Mouse (Mus musculus): Measurements from ENCODE around the gene Clip3.
A peak's percentile ranks its signal among the peaks of the same experiment; 100 is the strongest.

The Clip3 gene

DNA sequence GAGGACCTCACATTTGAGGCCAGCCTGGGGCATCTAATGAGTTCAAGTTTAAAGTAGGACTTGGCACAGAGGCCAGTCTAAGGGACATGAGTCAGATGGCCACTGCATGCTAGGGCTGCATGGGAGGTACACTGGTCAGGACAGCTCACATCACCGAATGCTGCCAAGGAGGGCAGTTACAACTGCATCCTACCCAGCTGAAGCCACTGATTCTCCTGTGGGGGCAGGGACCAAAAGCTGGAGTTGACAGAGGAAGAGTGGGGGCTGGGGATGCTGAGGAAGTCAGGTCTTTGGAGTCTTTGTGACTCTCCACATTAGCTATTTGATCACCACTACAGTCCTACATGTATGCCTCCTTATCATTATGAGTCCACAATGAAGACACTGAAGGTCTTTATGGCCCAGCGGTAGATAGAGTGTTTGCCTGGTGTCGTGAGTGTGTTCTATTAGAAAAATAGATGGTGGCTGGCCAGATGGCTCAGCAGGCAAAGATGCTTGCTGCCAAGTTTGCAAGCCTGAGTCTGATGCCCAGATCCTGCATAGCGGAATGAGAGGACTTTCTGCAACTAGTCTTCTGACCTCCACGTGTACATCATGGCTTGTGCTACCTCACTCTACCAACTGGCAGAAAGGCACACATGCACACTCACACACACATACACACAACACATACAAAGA, 48.0 kb downstream of the Clip3 start:
- Histone ChIP-seq H3K9me3 (ENCODE audit: low read length) (peaks cover 12% of the 10 kb centered on the region), H3K27me3 (ENCODE audit: insufficient read depth, low read length) (peaks cover 56% of the 10 kb centered on the region), H3K4me3 (replicated peaks; ENCODE audit: low read length) (no peak overlapping the region), H3K4me1 (replicated peaks; ENCODE audit: low read depth, low read length) (peaks cover 5% of the 10 kb centered on the region; the same call in 1 of the 2 replicates), H3K36me3 (ENCODE audit: insufficient read depth, low read length) (no peaks in the 10 kb centered on the region)
- TF ChIP-seq POU5F1 (IDR thresholded peaks at IDR 0.05; ENCODE audit: borderline replicate concordance, low read length) (no peak), CTCF (conservative IDR thresholded peaks at IDR 0.05; ENCODE audit: low read length) (no peak), NANOG (IDR thresholded peaks at IDR 0.05; ENCODE audit: borderline replicate concordance, low read length) (no peak)

DNA sequence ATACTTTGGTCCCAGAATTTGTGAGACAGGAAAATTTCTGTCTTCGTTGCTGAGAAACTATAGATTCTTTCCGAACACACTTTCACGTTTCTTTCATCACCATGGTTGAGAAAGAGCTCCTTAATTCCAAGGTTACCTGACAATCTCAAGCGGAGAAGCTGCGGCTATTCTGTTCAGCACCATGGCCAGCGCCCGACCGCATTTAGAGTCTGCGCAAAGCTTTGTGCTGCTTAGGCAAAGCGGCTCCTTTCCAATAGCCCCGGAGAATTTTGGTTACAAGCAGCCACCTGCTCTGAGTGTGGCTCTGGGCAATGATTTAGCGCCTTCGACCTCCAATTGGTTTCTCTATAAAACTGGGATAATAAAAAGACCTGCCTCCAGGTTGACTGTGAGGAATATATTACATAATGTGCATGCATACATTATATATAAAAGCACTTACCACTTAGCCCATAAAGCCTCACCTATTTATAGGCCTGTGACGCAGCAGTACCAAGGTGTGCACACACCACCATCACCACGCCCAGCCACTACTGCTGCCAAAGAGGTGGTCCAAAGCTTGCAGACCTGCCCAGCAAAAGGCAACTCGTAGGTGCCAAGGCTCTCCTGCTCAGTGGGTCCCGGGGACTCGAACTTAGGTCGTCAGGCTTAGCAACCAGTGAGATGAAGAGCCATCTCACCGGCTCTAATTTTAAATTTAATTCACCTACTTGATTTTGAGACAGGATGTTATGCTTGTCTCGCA, 55.3 kb downstream of the Clip3 start:
- peaks cover 48% of the 10 kb centered on the region for H3K4me1 ChIP-seq (replicated peaks; ENCODE audit: low read depth, low read length)
- H3K27me3 ChIP-seq (ENCODE audit: insufficient read depth, low read length) = peaks cover 76% of the 10 kb centered on the region
- no peaks in the 10 kb centered on the region for H3K36me3 ChIP-seq (ENCODE audit: insufficient read depth, low read length)
- no peak overlapping the region for H3K4me3 ChIP-seq (replicated peaks; ENCODE audit: low read length)
- TF ChIP-seq NANOG (IDR thresholded peaks at IDR 0.05; ENCODE audit: borderline replicate concordance, low read length) (no peak), POU5F1 (IDR thresholded peaks at IDR 0.05; ENCODE audit: borderline replicate concordance, low read length) (no peak), CTCF (conservative IDR thresholded peaks at IDR 0.05; ENCODE audit: low read length) (no peak)
- peaks cover 12% of the 10 kb centered on the region for H3K9me3 ChIP-seq (ENCODE audit: low read length)

DNA sequence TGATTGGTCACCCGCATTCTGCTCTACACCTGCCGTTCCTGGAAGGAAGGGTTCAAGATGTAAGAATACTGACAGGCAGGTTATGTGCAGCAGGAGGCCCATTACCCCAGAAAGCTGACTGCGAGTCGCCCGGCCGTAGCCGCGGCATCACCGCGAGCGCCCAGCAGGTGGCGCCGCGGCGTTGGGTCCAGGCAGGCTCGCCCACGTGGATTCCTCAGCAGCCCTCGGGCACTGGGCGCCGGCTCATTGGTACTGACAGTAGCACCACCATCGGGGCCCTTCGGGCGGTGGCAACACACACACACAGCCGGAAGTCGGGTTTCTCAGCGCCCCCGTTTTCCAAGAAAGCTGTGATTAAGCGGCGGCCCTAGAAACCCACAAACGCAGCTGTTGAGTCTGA, 56.3 kb downstream of the Clip3 start:
- peak overlapping the region; percentile 63 for H3K4me3 ChIP-seq (replicated peaks; ENCODE audit: low read length)
- H3K27me3 ChIP-seq (ENCODE audit: insufficient read depth, low read length) = peaks cover 70% of the 10 kb centered on the region
- H3K9me3 ChIP-seq (ENCODE audit: low read length) = peaks cover 8% of the 10 kb centered on the region
- TF ChIP-seq POU5F1 (IDR thresholded peaks at IDR 0.05; ENCODE audit: borderline replicate concordance, low read length) (no peak), NANOG (IDR thresholded peaks at IDR 0.05; ENCODE audit: borderline replicate concordance, low read length) (no peak), CTCF (conservative IDR thresholded peaks at IDR 0.05; ENCODE audit: low read length) (no peak)
- H3K36me3 ChIP-seq (ENCODE audit: insufficient read depth, low read length) = no peaks in the 10 kb centered on the region
- H3K4me1 ChIP-seq (replicated peaks; ENCODE audit: low read depth, low read length) = peaks cover 57% of the 10 kb centered on the region

DNA sequence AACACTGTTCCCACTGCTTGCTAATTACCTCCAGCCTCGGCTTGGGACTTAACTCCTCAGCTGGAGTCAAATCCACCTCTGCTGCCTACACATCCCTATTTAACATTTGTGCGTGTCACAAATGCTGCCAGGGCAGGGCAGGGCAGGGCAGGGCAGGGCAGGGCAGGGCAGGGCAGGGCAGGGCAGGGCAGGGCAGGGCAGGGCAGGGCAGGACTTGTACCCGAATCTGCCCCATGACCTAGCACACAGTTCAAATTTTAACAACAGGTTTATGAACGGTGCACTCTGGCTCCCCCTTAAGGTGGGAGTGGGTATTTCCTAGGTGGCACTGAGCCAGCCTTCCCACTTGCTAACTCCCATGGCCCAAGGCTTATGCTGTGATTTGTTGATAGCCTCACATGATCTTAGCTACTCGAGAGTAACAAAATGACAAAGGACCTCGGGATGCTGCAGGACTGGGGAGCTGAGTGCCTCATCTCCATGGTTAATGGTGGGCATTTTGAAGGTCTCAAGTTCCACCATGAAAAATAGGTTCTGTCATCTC, 61.8 kb downstream of the Clip3 start:
- no peaks in the 10 kb centered on the region for H3K36me3 ChIP-seq (ENCODE audit: insufficient read depth, low read length)

DNA sequence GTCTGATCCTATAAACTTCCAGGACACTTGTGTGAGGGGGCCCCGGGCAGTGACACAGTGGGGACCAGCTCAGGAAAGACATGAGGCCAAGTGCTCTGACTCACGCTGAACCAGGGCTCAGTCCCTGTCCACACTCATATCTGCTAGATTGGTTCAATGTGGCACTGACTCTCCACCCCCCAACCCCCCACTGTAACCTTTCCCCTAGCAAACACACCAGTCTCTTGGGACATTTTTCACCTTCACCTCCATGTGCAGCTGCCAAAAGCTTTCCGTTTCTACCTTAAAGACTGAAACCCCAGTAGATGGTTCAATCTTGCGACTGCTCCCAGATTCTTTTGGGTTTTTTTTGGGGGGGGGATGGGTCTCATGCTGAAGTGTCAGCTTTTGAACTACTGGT, 62.5 kb downstream of the Clip3 start:
- no peak for TF ChIP-seq POU5F1 (IDR thresholded peaks at IDR 0.05; ENCODE audit: borderline replicate concordance, low read length)
- TF ChIP-seq NANOG (IDR thresholded peaks at IDR 0.05; ENCODE audit: borderline replicate concordance, low read length) = no peak
- no peak for TF ChIP-seq CTCF (conservative IDR thresholded peaks at IDR 0.05; ENCODE audit: low read length)
- H3K27me3 ChIP-seq (ENCODE audit: insufficient read depth, low read length) = peaks cover 71% of the 10 kb centered on the region
- H3K9me3 ChIP-seq (ENCODE audit: low read length) = no peaks in the 10 kb centered on the region

More for the DNA sequence above, 61.8 kb downstream of the Clip3 start:
- Histone ChIP-seq H3K27me3 (ENCODE audit: insufficient read depth, low read length) (peaks cover 71% of the 10 kb centered on the region), H3K4me1 (replicated peaks; ENCODE audit: low read depth, low read length) (peaks cover 67% of the 10 kb centered on the region), H3K4me3 (replicated peaks; ENCODE audit: low read length) (no peak overlapping the region), H3K9me3 (ENCODE audit: low read length) (no peaks in the 10 kb centered on the region)
- TF ChIP-seq NANOG (IDR thresholded peaks at IDR 0.05; ENCODE audit: borderline replicate concordance, low read length) (no peak), CTCF (conservative IDR thresholded peaks at IDR 0.05; ENCODE audit: low read length) (peak; percentile 95), POU5F1 (IDR thresholded peaks at IDR 0.05; ENCODE audit: borderline replicate concordance, low read length) (no peak)

More for the DNA sequence above, 62.5 kb downstream of the Clip3 start:
- Histone ChIP-seq H3K36me3 (ENCODE audit: insufficient read depth, low read length) (no peaks in the 10 kb centered on the region), H3K4me3 (replicated peaks; ENCODE audit: low read length) (no peak overlapping the region), H3K4me1 (replicated peaks; ENCODE audit: low read depth, low read length) (peaks cover 62% of the 10 kb centered on the region)
